Mouse (Mus musculus): ENCODE results near the gene Zfp870. TPM values are rescaled to one million over a fixed set of nuclear protein-coding genes. Genes with fewer than 3 reads are reported as not detected.
A peak's percentile ranks its signal among the peaks of the same experiment; 100 is the strongest.

Zfp870 gene
- polyA plus RNA-seq (2015; fragmentation: Nextera tagmentation; extraction: Ambion mirVana), result 5.9 and 7.3 TPM in 2 replicates

- peak; percentile 98 for ATAC-seq
- 10% methylated on average over 33 of the region's 33 CpGs for WGBS
- peak within 1 kb of the TSS; percentile 87 for H3K9ac ChIP-seq (ENCODE audit: low read depth, low read length)
- peak within 1 kb of the TSS; percentile 81 for H3K4me3 ChIP-seq (ENCODE audit: low read length)
- H3K4me2 ChIP-seq (ENCODE audit: low read depth, low read length), result peak within 1 kb of the TSS; percentile 75
- H3K4me1 ChIP-seq (ENCODE audit: control insufficient read depth, insufficient read depth, low read length), result peaks cover 6% of the 10 kb centered on the region
- no peaks in the 10 kb centered on the region for H3K27me3 ChIP-seq (replicated peaks; ENCODE audit: control insufficient read depth, insufficient read depth, low read length)
- no peaks in the 10 kb centered on the region for H3K9me3 ChIP-seq (ENCODE audit: control insufficient read depth, low read length)
- H3K27ac ChIP-seq (ENCODE audit: low read length), result peak within 1 kb of the TSS; percentile 81
- no peaks in the 10 kb centered on the region for H3K36me3 ChIP-seq (ENCODE audit: control insufficient read depth, insufficient read depth, low read length)
Observed at GRCm38 (mm10) chr17:32891239-32892180, at the start of gene Zfp870. Gene Zfp870, minus strand, starts transcription at chr17:32891642.

- Histone ChIP-seq H3K9me3 (ENCODE audit: control insufficient read depth, low read length) (no peaks in the 10 kb centered on the region), H3K9ac (ENCODE audit: low read depth, low read length) (no peak overlapping the region), H3K4me2 (ENCODE audit: low read depth, low read length) (no peak overlapping the region), H3K4me3 (ENCODE audit: low read length) (no peak overlapping the region), H3K36me3 (ENCODE audit: control insufficient read depth, insufficient read depth, low read length) (no peaks in the 10 kb centered on the region), H3K4me1 (ENCODE audit: control insufficient read depth, insufficient read depth, low read length) (0 out of 2 replicates have a peak, but pooled peaks cover 2% of the 10 kb centered on the region), H3K27me3 (replicated peaks; ENCODE audit: control insufficient read depth, insufficient read depth, low read length) (no peaks in the 10 kb centered on the region), H3K27ac (ENCODE audit: low read length) (no peak overlapping the region)
- 84% methylated on average over 4 of the region's 4 CpGs for WGBS
- ATAC-seq, result no peak
Observed at GRCm38 (mm10) chr17:32939831-32940230, 48.4 kb upstream of the Zfp870 start.

- WGBS, result 64% methylated on average over 5 of the region's 5 CpGs
Observed at GRCm38 (mm10) chr17:32927803-32928202, 36.4 kb upstream of the Zfp870 start.

GRCm38 (mm10) chr17:32924658-32925312, 33.3 kb upstream of the Zfp870 start:
- H3K4me3 ChIP-seq (ENCODE audit: low read length), result peak overlapping the region; percentile 55
- H3K27me3 ChIP-seq (replicated peaks; ENCODE audit: control insufficient read depth, insufficient read depth, low read length), result no peaks in the 10 kb centered on the region
- 15% methylated on average over 32 of the region's 32 CpGs for WGBS
- H3K4me2 ChIP-seq (ENCODE audit: low read depth, low read length), result peak overlapping the region; percentile 68
- peak; percentile 87 for ATAC-seq
- peak overlapping the region; percentile 79 for H3K27ac ChIP-seq (ENCODE audit: low read length)
- H3K36me3 ChIP-seq (ENCODE audit: control insufficient read depth, insufficient read depth, low read length), result no peaks in the 10 kb centered on the region
- peak overlapping the region; percentile 80 for H3K9ac ChIP-seq (ENCODE audit: low read depth, low read length)
- peaks cover 29% of the 10 kb centered on the region for H3K4me1 ChIP-seq (ENCODE audit: control insufficient read depth, insufficient read depth, low read length)
- H3K9me3 ChIP-seq (ENCODE audit: control insufficient read depth, low read length), result no peaks in the 10 kb centered on the region

More at GRCm38 (mm10) chr17:32927803-32928202, 36.4 kb upstream of the Zfp870 start:
- Histone ChIP-seq H3K36me3 (ENCODE audit: control insufficient read depth, insufficient read depth, low read length) (no peaks in the 10 kb centered on the region), H3K27ac (ENCODE audit: low read length) (peak overlapping the region; percentile 88), H3K27me3 (replicated peaks; ENCODE audit: control insufficient read depth, insufficient read depth, low read length) (no peaks in the 10 kb centered on the region), H3K9ac (ENCODE audit: low read depth, low read length) (peak overlapping the region; percentile 24), H3K4me1 (ENCODE audit: control insufficient read depth, insufficient read depth, low read length) (peaks cover 27% of the 10 kb centered on the region), H3K9me3 (ENCODE audit: control insufficient read depth, low read length) (no peaks in the 10 kb centered on the region), H3K4me2 (ENCODE audit: low read depth, low read length) (0 out of 2 replicates have a peak overlapping the region, but pooled peaks have one; percentile 19), H3K4me3 (ENCODE audit: low read length) (no peak overlapping the region)
- ATAC-seq, result peak; percentile 88

GRCm38 (mm10) chr17:32923681-32924080, 32.2 kb upstream of the Zfp870 start:
- WGBS, result 88% methylated on average over 1 of the region's 1 CpGs
- no peak for ATAC-seq
- Histone ChIP-seq H3K27ac (ENCODE audit: low read length) (no peak overlapping the region), H3K36me3 (ENCODE audit: control insufficient read depth, insufficient read depth, low read length) (no peaks in the 10 kb centered on the region), H3K9ac (ENCODE audit: low read depth, low read length) (no peak overlapping the region), H3K9me3 (ENCODE audit: control insufficient read depth, low read length) (no peaks in the 10 kb centered on the region), H3K4me3 (ENCODE audit: low read length) (no peak overlapping the region), H3K4me2 (ENCODE audit: low read depth, low read length) (no peak overlapping the region), H3K27me3 (replicated peaks; ENCODE audit: control insufficient read depth, insufficient read depth, low read length) (no peaks in the 10 kb centered on the region), H3K4me1 (ENCODE audit: control insufficient read depth, insufficient read depth, low read length) (peaks cover 34% of the 10 kb centered on the region)

GRCm38 (mm10) chr17:32919123-32919522, 27.7 kb upstream of the Zfp870 start:
- 40% methylated on average over 2 of the region's 2 CpGs for WGBS

GRCm38 (mm10) chr17:32917131-32917530, 25.7 kb upstream of the Zfp870 start, which contains the start of gene Cyp4f14:
Gene Cyp4f14, minus strand, starts transcription at chr17:32917342.
- H3K27me3 ChIP-seq (replicated peaks; ENCODE audit: control insufficient read depth, insufficient read depth, low read length), result no peaks in the 10 kb centered on the region
- no peaks in the 10 kb centered on the region for H3K36me3 ChIP-seq (ENCODE audit: control insufficient read depth, insufficient read depth, low read length)
- peak within 1 kb of the TSS; percentile 89 for H3K27ac ChIP-seq (ENCODE audit: low read length)
- peak within 1 kb of the TSS; percentile 41 for H3K4me2 ChIP-seq (ENCODE audit: low read depth, low read length)
- 0 out of 2 replicates have a peak within 1 kb of the TSS, but pooled peaks have one; percentile 20 for H3K9ac ChIP-seq (ENCODE audit: low read depth, low read length)
- H3K4me3 ChIP-seq (ENCODE audit: low read length), result no peak within 1 kb of the TSS; the same call in 1 of the 2 replicates
- no peak for ATAC-seq
- H3K9me3 ChIP-seq (ENCODE audit: control insufficient read depth, low read length), result no peaks in the 10 kb centered on the region
- WGBS, result 60% methylated on average over 2 of the region's 2 CpGs
- H3K4me1 ChIP-seq (ENCODE audit: control insufficient read depth, insufficient read depth, low read length), result peaks cover 19% of the 10 kb centered on the region

More at GRCm38 (mm10) chr17:32919123-32919522, 27.7 kb upstream of the Zfp870 start:
- H3K27ac ChIP-seq (ENCODE audit: low read length), result peak overlapping the region; percentile 83
- H3K36me3 ChIP-seq (ENCODE audit: control insufficient read depth, insufficient read depth, low read length), result no peaks in the 10 kb centered on the region
- peaks cover 16% of the 10 kb centered on the region for H3K4me1 ChIP-seq (ENCODE audit: control insufficient read depth, insufficient read depth, low read length)
- ATAC-seq, result peak; percentile 79
- H3K4me2 ChIP-seq (ENCODE audit: low read depth, low read length), result no peak overlapping the region
- H3K9me3 ChIP-seq (ENCODE audit: control insufficient read depth, low read length), result no peaks in the 10 kb centered on the region
- no peaks in the 10 kb centered on the region for H3K27me3 ChIP-seq (replicated peaks; ENCODE audit: control insufficient read depth, insufficient read depth, low read length)
- no peak overlapping the region for H3K4me3 ChIP-seq (ENCODE audit: low read length)
- H3K9ac ChIP-seq (ENCODE audit: low read depth, low read length), result no peak overlapping the region

- Histone ChIP-seq H3K4me1 (ENCODE audit: control insufficient read depth, insufficient read depth, low read length) (peaks cover 19% of the 10 kb centered on the region), H3K4me3 (ENCODE audit: low read length) (no peak overlapping the region; the same call in 1 of the 2 replicates), H3K27me3 (replicated peaks; ENCODE audit: control insufficient read depth, insufficient read depth, low read length) (no peaks in the 10 kb centered on the region), H3K4me2 (ENCODE audit: low read depth, low read length) (peak overlapping the region; percentile 41), H3K36me3 (ENCODE audit: control insufficient read depth, insufficient read depth, low read length) (no peaks in the 10 kb centered on the region), H3K9me3 (ENCODE audit: control insufficient read depth, low read length) (no peaks in the 10 kb centered on the region), H3K27ac (ENCODE audit: low read length) (peak overlapping the region; percentile 89), H3K9ac (ENCODE audit: low read depth, low read length) (0 out of 2 replicates have a peak overlapping the region, but pooled peaks have one; percentile 20)
- WGBS, result 63% methylated on average over 1 of the region's 1 CpGs
- peak; percentile 93 for ATAC-seq
Observed at GRCm38 (mm10) chr17:32916075-32916474, 24.6 kb upstream of the Zfp870 start.

GRCm38 (mm10) chr17:32906172-32906571, 14.7 kb upstream of the Zfp870 start:
- no peaks in the 10 kb centered on the region for H3K27me3 ChIP-seq (replicated peaks; ENCODE audit: control insufficient read depth, insufficient read depth, low read length)
- ATAC-seq, result no peak
- no peak overlapping the region for H3K27ac ChIP-seq (ENCODE audit: low read length)
- no peaks in the 10 kb centered on the region for H3K4me1 ChIP-seq (ENCODE audit: control insufficient read depth, insufficient read depth, low read length)
- no peak overlapping the region for H3K9ac ChIP-seq (ENCODE audit: low read depth, low read length)
- H3K4me3 ChIP-seq (ENCODE audit: low read length), result no peak overlapping the region
- 78% methylated on average over 10 of the region's 10 CpGs for WGBS
- H3K36me3 ChIP-seq (ENCODE audit: control insufficient read depth, insufficient read depth, low read length), result no peaks in the 10 kb centered on the region
- H3K4me2 ChIP-seq (ENCODE audit: low read depth, low read length), result no peak overlapping the region
- no peaks in the 10 kb centered on the region for H3K9me3 ChIP-seq (ENCODE audit: control insufficient read depth, low read length)
